9 mouse cellular contexts compared by ENCODE assay signal in the genomic region with DNA sequence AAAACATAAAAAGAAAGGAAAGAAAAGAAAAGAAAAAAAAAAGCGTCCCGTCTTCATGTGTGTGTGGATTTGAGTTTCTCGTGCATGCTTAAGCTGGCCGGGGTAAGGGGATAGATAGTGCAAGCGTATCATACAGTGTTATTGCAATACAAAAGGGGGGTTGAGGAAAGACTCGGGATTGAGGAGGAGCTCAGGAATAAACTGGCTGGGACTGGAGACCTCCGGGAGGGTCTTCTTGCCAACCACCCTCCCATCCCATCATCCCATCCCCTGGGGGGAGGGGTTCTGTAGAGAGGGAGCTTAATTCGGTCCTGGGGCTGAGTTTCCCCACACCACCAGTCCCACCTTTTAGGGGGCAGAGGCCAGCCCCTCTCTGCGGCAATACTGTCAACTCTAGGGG. TPM values are rescaled to one million over a fixed set of nuclear protein-coding genes. Genes with fewer than 3 reads are reported as not detected.
DNase-seq lines count a peak whose midpoint lies in the region; ATAC-seq and TF ChIP-seq lines count a peak whose summit lies in the region.
"Had no signal": no experiment of that assay in that cellular context is flagged by ENCODE, and none has a peak within 500 bp of the region (broad histone marks: within the 10 kb centered on the region; RNA-seq: fewer than 3 reads in every experiment).

No protein-coding gene starts in this region.

- H3K4me1 ChIP-seq in heart, embryonic 11.5 days (ENCODE audit: control insufficient read depth, insufficient read depth, low read length), result peaks cover 34% of the 10 kb centered on the region
- peaks cover 1% of the 10 kb centered on the region; the same call in 1 of the 2 replicates for H3K4me1 ChIP-seq in heart, adult 2 months (ENCODE audit: control insufficient read depth, insufficient read depth, low read length)
- peaks cover 39% of the 10 kb centered on the region for H3K4me1 ChIP-seq in hindbrain, embryonic 12.5 days
- peaks cover 10% of the 10 kb centered on the region for H3K4me1 ChIP-seq in liver, postnatal 0 days (ENCODE audit: insufficient read depth)

- no peak for ATAC-seq in heart, embryonic 11.5 days (replicated peaks; ENCODE audit: insufficient number of reproducible peaks, low FRiP score, low TSS enrichment)
- ATAC-seq in hindbrain, embryonic 12.5 days (ENCODE audit: low FRiP score), result peak; percentile 26
- ATAC-seq in liver, postnatal 0 days, result no peak

- no peaks in the 10 kb centered on the region for H3K36me3 ChIP-seq in heart, embryonic 11.5 days (ENCODE audit: control insufficient read depth, insufficient read depth, low read length)
- no peaks in the 10 kb centered on the region for H3K36me3 ChIP-seq in heart, adult 2 months (ENCODE audit: control insufficient read depth, insufficient read depth, low read length)
- peaks cover 5% of the 10 kb centered on the region; the same call in 1 of the 2 replicates for H3K36me3 ChIP-seq in hindbrain, embryonic 12.5 days
- H3K36me3 ChIP-seq in liver, postnatal 0 days (replicated peaks; ENCODE audit: insufficient read depth, low read length), result no peaks in the 10 kb centered on the region

- intact Hi-C loops in heart, adult 2 months (cut with DNase I), result no loop called here

- H3K9me3 ChIP-seq in heart, embryonic 11.5 days (replicated peaks; ENCODE audit: control insufficient read depth, low read length), result no peaks in the 10 kb centered on the region
- no peaks in the 10 kb centered on the region for H3K9me3 ChIP-seq in hindbrain, embryonic 12.5 days (replicated peaks)
- H3K9me3 ChIP-seq in liver, postnatal 0 days (ENCODE audit: low read length), result no peaks in the 10 kb centered on the region

- no peak for TF ChIP-seq CTCF in heart, adult 2 months (IDR thresholded peaks at IDR 0.05)
- TF ChIP-seq CTCF in liver, postnatal 0 days (IDR thresholded peaks at IDR 0.05; ENCODE audit: low read depth), result no peak

- TF ChIP-seq POLR2A in heart, adult 2 months (IDR thresholded peaks at IDR 0.05; ENCODE audit: insufficient read depth, low read depth, low read length), result no peak

- peak overlapping the region; percentile 81 for H3K4me2 ChIP-seq in heart, embryonic 11.5 days
- H3K4me2 ChIP-seq in hindbrain, embryonic 12.5 days (replicated peaks), result peak overlapping the region; percentile 56
- H3K4me2 ChIP-seq in liver, postnatal 0 days (ENCODE audit: low read depth, low read length), result 0 out of 2 replicates have a peak overlapping the region, but pooled peaks have one; percentile 51

- H3K27me3 ChIP-seq in heart, embryonic 11.5 days (ENCODE audit: control insufficient read depth, insufficient read depth, low read length), result peaks cover 59% of the 10 kb centered on the region
- peaks cover 9% of the 10 kb centered on the region for H3K27me3 ChIP-seq in heart, adult 2 months (ENCODE audit: control insufficient read depth, insufficient read depth, low read length)
- H3K27me3 ChIP-seq in hindbrain, embryonic 12.5 days, result peaks cover 67% of the 10 kb centered on the region
- H3K27me3 ChIP-seq in liver, postnatal 0 days (ENCODE audit: insufficient read depth, low read length), result peaks cover 53% of the 10 kb centered on the region

- 2% methylated on average over 9 of the region's 9 CpGs for WGBS in heart, embryonic 11.5 days (ENCODE audit: insufficient replicate concordance)
- 12% methylated on average over 9 of the region's 9 CpGs for WGBS in heart, adult 2 months
- WGBS in hindbrain, embryonic 12.5 days, result 1% methylated on average over 9 of the region's 9 CpGs
- 7% methylated on average over 9 of the region's 9 CpGs for WGBS in liver, postnatal 0 days (ENCODE audit: insufficient replicate concordance)

- TF ChIP-seq EP300 in heart, adult 2 months (IDR thresholded peaks at IDR 0.05; ENCODE audit: insufficient read depth, low read depth, low read length), result no peak
- no peak for TF ChIP-seq EP300 in liver, postnatal 0 days (IDR thresholded peaks at IDR 0.05; ENCODE audit: low read depth)

- H3K4me3 ChIP-seq in heart, embryonic 11.5 days (ENCODE audit: low read depth, low read length), result peak overlapping the region; percentile 42
- H3K4me3 ChIP-seq in heart, adult 2 months, result no peak overlapping the region
- peak overlapping the region; percentile 26 for H3K4me3 ChIP-seq in hindbrain, embryonic 12.5 days
- no peak overlapping the region for H3K4me3 ChIP-seq in liver, postnatal 0 days (ENCODE audit: low read depth, low read length)

- 0 out of 2 replicates have a peak overlapping the region, but pooled peaks have one; percentile 39 for H3K9ac ChIP-seq in heart, embryonic 11.5 days (ENCODE audit: low read depth, low read length)
- H3K9ac ChIP-seq in heart, adult 2 months (ENCODE audit: low read depth, low read length), result no peak overlapping the region
- peak overlapping the region; percentile 44 for H3K9ac ChIP-seq in hindbrain, embryonic 12.5 days
- no peak overlapping the region for H3K9ac ChIP-seq in liver, postnatal 0 days (replicated peaks)

- H3K27ac ChIP-seq in heart, embryonic 11.5 days (ENCODE audit: low read depth, low read length), result no peak overlapping the region
- H3K27ac ChIP-seq in heart, adult 2 months, result no peak overlapping the region
- H3K27ac ChIP-seq in hindbrain, embryonic 12.5 days, result no peak overlapping the region
- H3K27ac ChIP-seq in liver, postnatal 0 days (ENCODE audit: low read depth), result no peak overlapping the region

- H3K79me2 ChIP-seq in heart, adult 2 months (replicated peaks; ENCODE audit: control insufficient read depth, insufficient read depth, low read length), result no peaks in the 10 kb centered on the region

- no peak for DNase-seq in heart, adult 2 months
- peak; percentile 49 for DNase-seq in ES-CJ7 (ENCODE audit: low read depth, low spot score)
- no peak for DNase-seq in liver, postnatal 0 days
- DNase-seq in cerebellum, adult 9-10 months, result no peak
- DNase-seq in right cerebral cortex, postnatal 36 days (ENCODE audit: low spot score in 2 of 2), result no peak
- no peak for DNase-seq in left cerebral cortex, adult 11 months (ENCODE audit: low spot score)

RNA-seq across cellular contexts. Expression of a gene that starts 16.3 kb away (rescaled TPM):
- polyA plus RNA-seq in heart, embryonic 11.5 days (2014; fragmentation: Nextera tagmentation; extraction: Ambion mirVana), result 0.20 TPM in 1 of 2 replicates, not detected in the other
- total RNA-seq in heart, adult 2 months (2021), result not detected
- polyA plus RNA-seq in heart, adult 2 months (2012; rRNA removed), result 0.38 TPM in 1 of 2 replicates, not detected in the other
- not detected in 2 replicates for polyA plus RNA-seq in hindbrain, embryonic 12.5 days (2016; fragmentation: Nextera tagmentation; extraction: Ambion mirVana)
- polyA plus RNA-seq in liver, postnatal 0 days (2015; fragmentation: Nextera tagmentation; extraction: Ambion mirVana), result 0.18 and 0.34 TPM in 2 replicates
- polyA plus RNA-seq: C2C12 had no signal

RNA-seq across cellular contexts. Expression of a gene that starts 25.8 kb away (rescaled TPM):
- polyA plus RNA-seq in heart, embryonic 11.5 days (2014; fragmentation: Nextera tagmentation; extraction: Ambion mirVana), result 0.39 and 0.97 TPM in 2 replicates
- under 1 TPM; 0.76 to 0.82 TPM for total RNA-seq in heart, adult 2 months (2021)
- 3.5 and 3.8 TPM in 2 replicates for polyA plus RNA-seq in heart, adult 2 months (2012; rRNA removed)
- polyA plus RNA-seq in hindbrain, embryonic 12.5 days (2016; fragmentation: Nextera tagmentation; extraction: Ambion mirVana), result 0.57 and 0.95 TPM in 2 replicates
- not detected in 2 replicates for polyA plus RNA-seq in liver, postnatal 0 days (2015; fragmentation: Nextera tagmentation; extraction: Ambion mirVana)
- polyA plus RNA-seq: C2C12 had no signal

RNA-seq across cellular contexts. Expression of a gene that starts 32.9 kb away (rescaled TPM):
- 0.04 and 0.07 TPM in 2 replicates for polyA plus RNA-seq in heart, embryonic 11.5 days (2014; fragmentation: Nextera tagmentation; extraction: Ambion mirVana)
- total RNA-seq in heart, adult 2 months (2021), result under 1 TPM; 0.16 to 0.23 TPM
- polyA plus RNA-seq in heart, adult 2 months (2012; rRNA removed), result 0.21 and 0.23 TPM in 2 replicates
- polyA plus RNA-seq in hindbrain, embryonic 12.5 days (2016; fragmentation: Nextera tagmentation; extraction: Ambion mirVana), result 5.3 and 6.6 TPM in 2 replicates
- not detected in 2 replicates for polyA plus RNA-seq in liver, postnatal 0 days (2015; fragmentation: Nextera tagmentation; extraction: Ambion mirVana)

RNA-seq across cellular contexts. Expression of a gene that starts 42.0 kb away (rescaled TPM):
- 27.9 and 28.4 TPM in 2 replicates for polyA plus RNA-seq in heart, embryonic 11.5 days (2014; fragmentation: Nextera tagmentation; extraction: Ambion mirVana)
- total RNA-seq in heart, adult 2 months (2021), result 1 to 10 TPM; 1.8 to 1.9 TPM
- polyA plus RNA-seq in heart, adult 2 months (2012; rRNA removed), result 0.80 and 0.97 TPM in 2 replicates
- polyA plus RNA-seq in hindbrain, embryonic 12.5 days (2016; fragmentation: Nextera tagmentation; extraction: Ambion mirVana), result 35.3 and 35.5 TPM in 2 replicates
- polyA plus RNA-seq in liver, postnatal 0 days (2015; fragmentation: Nextera tagmentation; extraction: Ambion mirVana), result 7.4 and 8.6 TPM in 2 replicates

Comparison
In these comparisons a context has a peak if more than half of its experiments do, and no peak if none do; other contexts are left out.
1. H3K4me3 ChIP-seq: peak in heart, embryonic 11.5 days (single experiment) and hindbrain, embryonic 12.5 days (single experiment); none in heart, adult 2 months (single experiment) and liver, postnatal 0 days (single experiment).
2. H3K9ac ChIP-seq: peak in heart, embryonic 11.5 days (single experiment) and hindbrain, embryonic 12.5 days (single experiment); none in heart, adult 2 months (single experiment) and liver, postnatal 0 days (single experiment).
3. Peak in every context shown above with its lines, with median percentiles within 50 percentile points of each other: H3K4me2 ChIP-seq.